Mouse (Mus musculus): Measurements from ENCODE around the gene Lyrm9.
"Not testable (repeated sequence)": the region's sequence is repeated elsewhere in the genome, so short reads cannot be mapped to it uniquely, and the experiment has no call there.

The Lyrm9 gene

DNA sequence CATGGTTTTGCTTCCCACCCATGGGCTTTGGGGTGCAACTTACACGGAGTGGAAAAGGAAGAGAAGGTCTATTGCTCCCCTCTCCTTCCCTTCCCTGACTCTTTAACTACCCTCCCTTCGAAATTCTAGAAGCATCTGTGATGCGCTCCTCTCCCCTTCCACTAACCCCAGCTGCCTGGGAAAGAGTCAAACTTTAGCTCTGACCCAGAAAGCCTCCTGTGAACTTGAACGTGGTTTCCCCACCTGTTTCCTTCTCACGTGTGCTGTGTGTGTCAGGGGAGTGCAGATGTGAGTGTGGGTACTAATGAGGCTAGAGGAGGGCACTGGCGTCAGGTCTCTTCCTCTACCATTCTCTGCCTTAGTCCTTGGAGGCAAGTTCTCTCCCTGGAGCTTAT lies 25.5 kb downstream of the Lyrm9 start:
- no peak for DNase-seq

DNA sequence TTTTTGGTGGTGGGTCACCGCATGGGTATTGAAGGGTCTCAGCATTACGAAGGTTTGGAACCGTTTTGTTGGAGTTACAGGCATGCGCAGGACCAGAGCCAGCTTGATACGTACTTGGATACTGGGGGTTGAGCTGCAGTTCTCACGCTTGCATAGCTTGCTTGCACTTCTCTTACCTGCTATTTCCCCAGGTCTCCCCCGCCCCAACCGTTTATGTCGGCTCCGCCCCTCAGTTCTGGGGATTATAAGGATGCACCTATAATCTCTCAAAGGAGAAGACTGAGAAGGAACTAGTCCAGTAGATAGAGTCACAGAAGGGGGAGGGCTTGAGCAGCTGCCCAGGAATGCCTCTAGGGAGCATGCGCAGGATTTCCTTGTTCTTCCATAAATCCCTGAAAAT lies 26.1 kb downstream of the Lyrm9 start:
- no peak for DNase-seq

DNA sequence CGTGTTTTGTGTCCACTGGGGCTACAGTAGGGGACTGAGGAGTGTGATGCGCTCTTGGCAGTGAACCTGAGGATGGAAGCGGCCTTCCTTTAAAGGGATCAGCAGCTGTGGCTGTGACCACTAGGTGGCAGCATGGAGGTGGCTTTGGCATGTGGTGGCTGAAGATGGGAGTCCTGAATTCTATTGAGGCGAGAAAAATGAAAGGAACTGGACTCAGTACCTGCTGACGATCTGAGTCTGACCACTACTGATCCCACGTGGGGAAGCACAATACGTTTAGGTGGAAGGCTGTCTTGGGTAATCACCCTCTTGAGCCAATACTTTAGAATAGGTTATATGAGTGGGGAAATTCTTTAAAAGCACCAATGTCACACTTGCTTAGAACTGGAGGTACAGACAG lies 29.9 kb downstream of the Lyrm9 start:
- peak; percentile 67 to 85 for DNase-seq

DNA sequence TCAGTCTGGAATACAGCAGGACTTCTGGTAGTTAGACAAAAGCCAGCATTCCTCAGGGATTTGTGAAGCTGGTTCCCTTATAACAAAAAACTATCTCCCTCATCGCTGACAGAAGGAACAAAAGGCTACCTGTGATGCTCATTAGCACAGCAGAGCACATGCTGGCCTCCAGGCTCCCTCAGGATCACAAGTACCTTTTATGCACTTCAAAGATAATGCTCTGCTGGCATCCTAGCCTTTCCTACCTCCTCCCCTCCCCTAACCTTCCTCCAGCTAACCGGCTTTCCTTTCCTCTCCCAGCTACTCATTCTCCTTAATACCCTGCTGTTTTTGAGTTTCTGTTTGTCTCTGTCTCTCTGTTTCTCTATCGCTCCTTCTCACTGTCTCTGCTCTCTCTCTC lies 31.2 kb downstream of the Lyrm9 start:
- no peak for DNase-seq

DNA sequence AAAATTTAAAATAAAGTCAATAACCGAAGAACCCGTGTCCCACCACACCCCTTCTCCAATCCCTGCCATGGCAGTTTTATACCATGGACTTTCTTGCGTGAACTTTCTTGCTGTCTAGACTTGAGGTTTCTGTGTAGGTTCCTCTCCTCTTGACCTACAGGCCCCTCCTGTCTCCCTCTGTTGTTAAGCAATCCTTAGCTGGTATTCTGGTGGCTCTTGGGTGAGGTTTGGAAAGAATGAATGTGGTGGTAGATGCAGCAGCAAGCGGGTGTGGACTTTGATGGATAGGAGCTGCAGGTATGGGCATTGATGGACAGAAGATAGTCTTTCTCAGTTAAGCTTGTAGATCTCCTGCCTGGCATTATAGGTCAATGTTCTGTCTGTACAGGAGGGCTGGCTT lies 37.5 kb downstream of the Lyrm9 start:
- no peak for DNase-seq

DNA sequence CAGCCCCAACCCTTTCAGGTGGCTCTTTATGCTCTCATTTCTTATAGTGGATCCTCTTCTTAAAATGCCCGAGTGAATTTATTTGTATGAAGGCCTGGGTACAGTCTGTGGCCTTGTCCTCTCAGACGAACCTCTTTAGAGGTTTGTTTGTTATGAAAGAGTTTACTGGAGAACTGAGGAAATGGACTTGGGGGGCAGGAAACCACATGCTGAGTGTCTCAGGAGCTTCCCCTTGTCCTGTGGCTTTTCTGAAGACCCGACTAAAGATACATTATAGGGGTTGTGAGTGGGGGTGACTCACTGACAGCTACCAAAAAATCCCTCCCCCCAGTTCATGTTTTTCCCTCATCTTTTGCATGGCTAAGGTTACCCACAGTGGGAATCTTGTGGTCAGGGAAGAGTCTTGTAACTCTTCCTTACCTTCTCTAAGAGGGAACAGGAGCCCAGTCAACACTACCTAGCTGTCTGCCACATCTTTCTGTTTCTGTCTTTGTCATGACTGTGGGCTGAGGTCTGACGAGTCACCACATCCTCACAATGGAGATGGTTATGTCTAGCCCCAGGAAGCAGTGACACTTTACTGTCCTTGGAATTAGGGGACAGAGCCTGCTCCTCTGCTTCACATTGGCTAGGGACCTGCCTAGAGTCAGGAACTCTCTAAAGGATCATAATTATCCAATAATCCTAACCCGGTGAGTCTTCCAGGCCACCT lies 38.3 kb downstream of the Lyrm9 start:
- no peak for DNase-seq

DNA sequence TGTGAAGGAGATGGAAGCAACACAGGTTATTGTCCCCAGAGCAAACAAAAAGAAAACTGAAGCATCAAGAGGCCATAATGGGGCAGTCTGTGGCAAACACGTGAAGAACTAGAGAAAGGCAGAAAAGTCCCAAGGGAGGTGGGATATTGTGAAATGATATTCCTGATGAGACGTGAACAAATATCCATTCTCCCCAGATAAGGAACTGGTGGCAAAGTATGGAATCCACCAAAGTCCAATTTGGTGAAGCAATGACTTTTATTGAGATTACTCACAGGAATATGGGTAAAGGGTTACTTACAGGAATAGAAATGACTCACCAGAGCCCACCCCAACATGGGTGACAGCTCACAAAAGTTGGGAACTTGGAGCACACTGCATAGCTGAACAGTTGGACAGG lies 38.9 kb downstream of the Lyrm9 start:
- DNase-seq = no peak

DNA sequence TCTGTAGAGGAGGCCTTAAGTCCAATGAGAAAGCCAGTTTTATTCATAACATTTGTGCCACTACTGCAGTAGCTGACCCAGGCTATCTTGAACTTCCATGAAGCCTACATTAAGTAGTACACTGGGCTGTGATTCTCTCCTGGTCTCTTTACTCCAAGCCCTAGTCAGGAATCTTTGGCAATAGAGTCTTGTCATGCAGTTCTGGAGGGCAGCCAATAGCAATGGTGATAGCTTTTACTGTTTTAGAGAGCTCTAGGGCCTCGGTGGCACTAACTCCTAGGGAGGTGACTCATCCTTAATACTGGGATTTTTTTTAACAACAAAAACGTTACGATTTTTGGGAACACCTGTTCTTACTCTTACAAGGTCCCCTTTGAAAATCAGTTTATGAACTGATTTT lies 40.1 kb downstream of the Lyrm9 start:
- DNase-seq = no peak

DNA sequence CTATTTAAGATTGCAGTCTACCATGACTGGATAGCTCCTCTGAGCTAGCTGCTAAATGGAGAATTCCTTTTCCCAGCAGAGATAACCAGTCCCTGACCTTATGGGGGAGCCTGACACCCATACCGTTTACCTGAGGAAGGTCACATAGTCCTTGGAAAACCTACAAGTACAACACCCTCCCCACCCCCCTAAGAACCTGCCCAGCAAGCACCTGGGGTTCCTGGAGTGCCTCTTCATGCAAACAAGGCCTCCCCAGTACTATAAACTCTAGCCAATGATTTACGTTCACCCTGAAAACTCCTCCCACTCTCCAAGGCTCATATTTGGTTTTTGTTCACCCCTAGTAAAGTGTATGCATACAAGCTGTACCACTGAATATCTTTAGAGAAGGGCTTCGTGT lies 41.3 kb downstream of the Lyrm9 start:
- no peak for DNase-seq

DNA sequence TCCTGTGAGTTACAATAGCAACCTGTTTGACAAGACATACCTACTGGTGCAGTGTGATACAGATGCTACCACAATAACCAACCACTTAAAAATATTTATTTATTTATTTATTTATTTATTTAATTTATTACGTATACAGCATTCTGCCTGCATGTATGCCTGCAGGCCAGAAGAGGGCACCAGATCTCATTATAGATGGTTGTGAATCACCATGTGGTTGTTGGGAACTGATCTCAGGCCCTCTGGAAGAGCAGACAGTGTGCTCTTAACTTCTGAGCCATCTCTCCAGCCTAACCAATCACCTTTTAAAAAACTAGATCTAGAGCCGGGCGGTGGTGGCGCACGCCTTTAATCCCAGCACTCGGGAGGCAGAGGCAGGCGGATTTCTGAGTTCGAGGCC lies 42.8 kb downstream of the Lyrm9 start:
- not testable (repeated sequence) for DNase-seq

DNA sequence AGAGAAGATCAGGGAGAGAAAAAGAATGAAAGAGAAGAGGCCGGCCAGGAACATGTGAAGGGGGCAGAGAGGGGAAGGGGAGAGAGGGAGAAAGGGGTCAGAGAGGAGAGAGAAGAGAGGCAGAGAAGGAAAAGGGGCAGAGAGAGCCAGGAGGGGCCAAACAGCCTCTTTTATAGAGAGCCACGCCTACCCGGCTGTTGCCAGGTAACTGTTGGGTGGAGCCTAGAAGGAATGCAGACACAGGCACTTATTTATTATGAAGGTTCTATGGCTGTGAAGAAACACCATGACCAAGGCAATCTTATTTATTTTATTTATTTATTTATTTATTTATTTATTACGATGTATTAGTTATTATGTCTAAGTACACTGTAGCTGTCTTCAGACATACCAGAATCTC lies 44.5 kb downstream of the Lyrm9 start:
- no peak for DNase-seq

DNA sequence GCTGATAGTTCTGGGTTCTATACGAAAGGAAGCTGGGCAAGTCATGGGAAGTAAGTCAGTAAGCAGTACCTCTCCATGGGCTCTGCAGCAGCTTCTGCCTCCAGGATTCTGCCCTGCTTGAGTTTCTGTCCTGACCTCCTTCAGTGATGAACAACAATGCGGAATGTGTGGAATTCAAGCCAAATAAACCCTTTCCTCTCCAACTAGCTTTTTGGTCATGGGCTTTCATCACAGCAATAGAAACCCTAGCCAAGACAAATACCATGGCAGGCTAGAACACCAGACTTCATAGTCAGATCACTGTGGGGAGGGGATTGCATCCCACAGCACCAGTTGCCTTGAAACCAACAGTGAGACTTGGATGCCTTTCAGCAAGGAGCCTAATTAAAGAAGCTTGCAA lies 46.4 kb downstream of the Lyrm9 start:
- DNase-seq = no peak

DNA sequence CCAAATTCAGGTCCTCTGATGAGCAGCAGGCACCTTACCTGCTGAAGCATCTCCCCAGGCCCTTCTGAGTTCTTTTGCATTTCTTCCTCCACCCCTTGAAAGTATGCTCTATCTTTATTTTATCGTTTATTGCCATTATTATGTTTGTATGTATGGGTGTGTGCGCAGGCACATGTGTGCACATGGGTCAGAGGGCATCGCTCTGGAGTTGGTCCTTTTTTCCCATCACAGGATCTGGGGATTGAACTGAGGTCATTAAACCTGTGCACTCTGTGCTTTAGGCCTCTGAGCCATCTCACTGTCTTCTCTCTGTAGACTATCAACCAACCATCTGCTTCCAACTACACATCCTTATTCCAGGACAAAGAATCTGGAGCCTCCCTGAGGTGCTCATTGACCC lies 53.3 kb downstream of the Lyrm9 start:
- DNase-seq = no peak

DNA sequence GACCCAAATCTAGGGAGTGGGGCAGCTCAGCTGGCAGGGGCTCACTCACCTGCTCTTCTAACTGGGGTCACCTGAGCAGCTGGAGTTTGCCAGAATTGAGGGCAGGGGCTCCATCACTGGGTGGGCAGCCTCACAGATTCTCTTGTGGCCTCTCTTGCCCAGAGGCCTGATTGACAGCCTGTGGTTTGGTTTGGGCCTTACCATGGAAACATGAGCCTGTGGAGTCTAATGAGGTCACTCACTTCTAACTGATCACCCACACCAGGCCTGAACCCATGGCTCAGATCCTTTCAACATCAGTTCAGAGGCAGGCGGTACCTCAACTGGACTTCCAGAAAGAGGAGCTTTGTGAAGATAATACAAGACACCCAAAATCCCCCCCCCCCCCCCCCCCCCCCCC lies 60.3 kb downstream of the Lyrm9 start:
- peak in 1 of 2 experiments; percentile 22 for DNase-seq

DNA sequence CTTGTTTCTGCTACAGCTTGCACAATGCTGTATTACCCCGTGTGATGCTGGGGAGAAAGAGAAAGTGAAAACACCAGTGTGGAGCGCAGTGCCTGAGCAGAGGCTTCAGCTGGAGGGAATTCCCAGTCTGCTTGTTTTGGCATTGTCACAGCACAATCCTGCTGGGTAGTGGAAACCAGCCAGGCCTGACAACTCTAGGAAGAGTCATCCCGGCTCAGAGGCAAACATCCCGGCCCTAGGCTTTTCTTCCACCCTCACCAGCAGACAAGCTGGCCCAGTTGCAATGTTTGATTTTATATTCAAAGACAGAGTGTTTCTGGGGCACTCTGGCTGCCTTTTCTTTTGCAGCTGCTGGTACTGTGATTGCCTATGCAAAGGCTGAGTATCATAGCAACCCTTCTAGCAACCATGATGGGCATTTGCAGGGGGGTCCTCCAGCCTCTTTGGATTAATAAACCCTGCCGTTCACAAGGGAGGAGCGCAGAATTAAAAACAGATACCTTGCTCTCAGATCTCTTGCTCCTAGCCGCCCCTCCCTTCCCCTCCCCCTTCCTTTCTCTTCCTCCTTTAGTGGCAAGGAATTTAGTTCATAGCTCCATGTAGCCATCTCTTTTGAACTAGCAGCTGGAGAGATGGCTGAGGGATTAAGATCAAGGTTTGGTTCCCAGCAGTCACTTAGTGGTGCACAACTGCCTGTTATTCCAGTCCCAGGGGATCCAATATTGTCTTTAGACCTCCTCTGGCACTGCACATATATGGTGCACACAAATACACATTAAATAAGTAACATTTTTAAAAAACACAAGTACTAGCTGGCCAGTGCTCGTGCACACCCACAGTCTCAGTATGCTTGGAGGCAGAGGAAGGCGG lies 61.0 kb downstream of the Lyrm9 start:
- DNase-seq = peak; percentile 76 to 86

DNA sequence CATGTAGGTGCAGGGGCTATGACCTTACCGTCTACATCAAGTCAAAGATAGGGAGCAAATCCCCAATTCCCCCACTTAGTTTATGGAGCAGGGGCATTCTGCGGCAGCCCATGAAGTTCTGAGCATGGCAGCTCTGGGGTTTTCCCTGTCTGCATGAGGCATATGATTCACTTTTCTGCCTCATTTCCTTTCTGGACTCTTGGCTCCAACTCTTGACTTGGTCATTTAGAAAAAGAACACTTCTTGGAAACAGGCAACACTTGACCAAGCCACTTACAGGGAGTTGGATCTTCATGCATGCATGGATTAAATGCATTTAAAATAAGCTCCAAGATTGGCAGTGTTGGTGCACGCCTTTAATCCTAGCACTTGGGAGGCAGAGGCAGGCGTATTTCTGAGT lies 62.8 kb downstream of the Lyrm9 start:
- DNase-seq = no peak

Measured in lung, postnatal 4 days (tissue).